Mouse (Mus musculus): ENCODE measurements around the gene Corin. TPM values are rescaled to one million over a fixed set of nuclear protein-coding genes. Genes with fewer than 3 reads are reported as not detected.
A peak's percentile ranks its signal among the peaks of the same experiment; 100 is the strongest.

The Corin gene
- polyA plus RNA-seq (2015; fragmentation: Nextera tagmentation; extraction: Ambion mirVana) = 0.03 and 0.06 TPM in 2 replicates

- DNase-seq (ENCODE audit: low spot score) = no peak
These were observed at the start of gene Corin for GRCm38 (mm10) chr5:72503531-72504523. Corin (minus strand) TSS chr5:72504473.

GRCm38 (mm10) chr5:72551209-72551608 lies 46.9 kb upstream of the Corin start:
- DNase-seq (ENCODE audit: low spot score) = no peak

GRCm38 (mm10) chr5:72528896-72529295 lies 24.6 kb upstream of the Corin start:
- DNase-seq (ENCODE audit: low spot score) = no peak

GRCm38 (mm10) chr5:72513808-72514207 lies 9.5 kb upstream of the Corin start:
- no peak for DNase-seq (ENCODE audit: low spot score)

GRCm38 (mm10) chr5:72505740-72506139 lies 1.5 kb upstream of the Corin start:
- peak; percentile 16 for DNase-seq (ENCODE audit: low spot score)

- DNase-seq (ENCODE audit: low spot score) = no peak
These were observed 1.5 kb downstream of the Corin start for GRCm38 (mm10) chr5:72502778-72503177.

GRCm38 (mm10) chr5:72501763-72502162 lies 2.5 kb downstream of the Corin start:
- no peak for DNase-seq (ENCODE audit: low spot score)

- no peak for DNase-seq (ENCODE audit: low spot score)
These were observed 6.0 kb downstream of the Corin start for GRCm38 (mm10) chr5:72498271-72498670.

GRCm38 (mm10) chr5:72496756-72497155 lies 7.5 kb downstream of the Corin start:
- DNase-seq (ENCODE audit: low spot score) = no peak

- no peak for DNase-seq (ENCODE audit: low spot score)
These were observed 10.4 kb downstream of the Corin start for GRCm38 (mm10) chr5:72493906-72494305.

GRCm38 (mm10) chr5:72491232-72491631 lies 13.0 kb downstream of the Corin start:
- DNase-seq (ENCODE audit: low spot score) = no peak

- no peak for DNase-seq (ENCODE audit: low spot score)
These were observed 23.8 kb downstream of the Corin start for GRCm38 (mm10) chr5:72480456-72480855.

GRCm38 (mm10) chr5:72472317-72473009 lies 31.8 kb downstream of the Corin start:
- no peak for DNase-seq (ENCODE audit: low spot score)

- DNase-seq (ENCODE audit: low spot score) = no peak
These were observed 32.5 kb downstream of the Corin start for GRCm38 (mm10) chr5:72471746-72472145.

GRCm38 (mm10) chr5:72464932-72465331 lies 39.3 kb downstream of the Corin start:
- no peak for DNase-seq (ENCODE audit: low spot score)

- no peak for DNase-seq (ENCODE audit: low spot score)
These were observed 44.7 kb downstream of the Corin start for GRCm38 (mm10) chr5:72459374-72460112.

GRCm38 (mm10) chr5:72453690-72454089 lies 50.6 kb downstream of the Corin start:
- DNase-seq (ENCODE audit: low spot score) = no peak

- DNase-seq (ENCODE audit: low spot score) = no peak
These were observed 51.1 kb downstream of the Corin start for GRCm38 (mm10) chr5:72453176-72453575.

GRCm38 (mm10) chr5:72452750-72453149 lies 51.5 kb downstream of the Corin start:
- no peak for DNase-seq (ENCODE audit: low spot score)

GRCm38 (mm10) chr5:72448846-72449245 lies 55.4 kb downstream of the Corin start:
- DNase-seq (ENCODE audit: low spot score) = no peak

GRCm38 (mm10) chr5:72446104-72446503 lies 58.2 kb downstream of the Corin start:
- no peak for DNase-seq (ENCODE audit: low spot score)

- no peak for DNase-seq (ENCODE audit: low spot score)
These were observed 60.3 kb downstream of the Corin start for GRCm38 (mm10) chr5:72443946-72444345.

All from thymus, postnatal 0 days (tissue).